Mouse (Mus musculus) small intestine, adult 2 months (tissue): ENCODE measurements around the gene Ctsa.

Experiments used
- CTCF ChIP-seq: fragments of 200-500 bp; IDR thresholded peaks from 2 replicates; pipeline ENCODE4 v1.5.1; 2012; ENCODE audit warnings: low read depth, mild to moderate bottlenecking, control low read depth, inconsistent platforms, low read length, moderate library complexity, mixed read lengths; ENCODE audit not compliant: insufficient replicate concordance, insufficient read length; ENCODE audit errors: extremely low read depth
- POLR2A ChIP-seq: fragments of 200-500 bp; IDR thresholded peaks from 2 replicates; pipeline ENCODE4 v1.6.1; 2012; ENCODE audit warnings: low read depth, mild to moderate bottlenecking, control low read depth, inconsistent platforms, low read length, moderate library complexity

DNA sequence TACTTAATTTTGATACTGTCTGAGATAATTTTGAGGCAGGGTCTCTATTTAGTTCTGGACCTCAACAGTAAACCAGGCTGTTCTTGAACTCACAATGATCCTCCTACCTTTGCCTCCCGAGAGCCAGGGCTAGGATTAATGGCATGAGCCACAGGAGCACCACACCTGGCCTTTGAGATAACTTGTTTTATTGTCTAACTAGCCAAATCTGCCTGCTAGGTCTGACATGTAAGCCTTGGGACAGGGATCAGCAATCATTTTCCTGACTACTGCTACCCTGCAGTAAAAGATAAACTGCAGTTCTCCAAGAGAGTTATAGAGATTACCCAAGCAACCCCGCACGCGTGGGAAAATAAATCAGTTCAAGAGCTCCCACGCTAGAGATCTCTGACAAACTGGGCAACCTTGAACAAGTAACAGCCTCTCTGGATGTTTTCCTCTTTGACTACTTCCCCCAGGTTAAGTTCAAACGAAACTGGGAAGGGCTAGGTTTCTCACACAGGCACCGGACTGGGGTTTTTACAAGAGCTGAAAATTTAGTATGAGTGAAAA lies 47.7 kb upstream of the Ctsa start:
- TF ChIP-seq CTCF (no peak), POLR2A (no peak)
